Mouse (Mus musculus) neural tube, embryonic 12.5 days (tissue): ENCODE measurements around the gene Pacsin2. TPM values are rescaled to one million over a fixed set of nuclear protein-coding genes. Genes with fewer than 3 reads are reported as not detected.

Experiments
- ATAC-seq: fragments of 200-750 bp; cut with Nextera tagmentation; 2 replicates; pipeline ENCODE4 v1.8.0; 2017; ENCODE audit warnings: low read depth, mild to moderate bottlenecking, moderate TSS enrichment, moderate library complexity; ENCODE audit not compliant: low FRiP score
- H3K27ac ChIP-seq: fragments of 300-500 bp; sonication (generic); 2 replicates; pipeline ENCODE4 v1.5.1; 2016
- H3K27me3 ChIP-seq: fragments of 300-500 bp; sonication (generic); replicated peaks from 2 replicates; pipeline ENCODE4 v1.6.1; 2016; ENCODE audit warnings: mild to moderate bottlenecking
- H3K36me3 ChIP-seq: fragments of 300-500 bp; sonication (generic); 2 replicates; pipeline ENCODE4 v1.6.1; 2016; ENCODE audit warnings: mild to moderate bottlenecking
- H3K4me1 ChIP-seq: fragments of 300-500 bp; sonication (generic); 2 replicates; pipeline ENCODE4 v1.6.1; 2016
- H3K4me2 ChIP-seq: fragments of 300-500 bp; sonication (generic); replicated peaks from 2 replicates; pipeline ENCODE4 v1.6.1; 2016; ENCODE audit warnings: mild to moderate bottlenecking
- H3K4me3 ChIP-seq: fragments of 300-500 bp; sonication (generic); 2 replicates; pipeline ENCODE4 v1.5.1; 2016
- H3K9ac ChIP-seq: fragments of 300-500 bp; sonication (generic); 2 replicates; pipeline ENCODE4 v1.6.1; 2016; ENCODE audit warnings: mild to moderate bottlenecking
- H3K9me3 ChIP-seq: fragments of 300-500 bp; sonication (generic); 2 replicates; pipeline ENCODE4 v1.6.1; 2016; ENCODE audit warnings: mild to moderate bottlenecking
- WGBS: fragments of 180-500 bp; shearing (Covaris S2); methylation state at CpG from one replicate; pipeline ENCODE4 v1.1.7; 2016; 5-methylcytosine and 5-hydroxymethylcytosine counted together
- polyA plus RNA-seq: library from polyadenylated mRNA; unstranded; fragments of >200 nt; fragmentation: Nextera tagmentation; extraction: Ambion mirVana; gene quantifications from 2 replicates; pipeline ENCODE4 v1.2.1, GENCODE M21; 2016

The Pacsin2 gene
- polyA plus RNA-seq, 1 experiment from 2014 or later = 46.8 TPM

- WGBS = 79% methylated on average over 6 of the region's 6 CpGs
- H3K9ac ChIP-seq = no peak overlapping the region
- no peak overlapping the region for H3K27ac ChIP-seq
- no peaks in the 10 kb centered on the region for H3K27me3 ChIP-seq
- no peak overlapping the region for H3K4me3 ChIP-seq
- H3K36me3 ChIP-seq = no peaks in the 10 kb centered on the region
- H3K4me2 ChIP-seq = no peak overlapping the region
- H3K9me3 ChIP-seq = no peaks in the 10 kb centered on the region
- 0 out of 2 replicates have a peak, but pooled peaks cover 3% of the 10 kb centered on the region for H3K4me1 ChIP-seq
- ATAC-seq = no peak
Observed at GRCm38 (mm10) chr15:83444425-83444824, 20.0 kb downstream of the Pacsin2 start.

GRCm38 (mm10) chr15:83442495-83443037 is 21.8 kb downstream of the Pacsin2 start:
- no peak for ATAC-seq
- no peaks in the 10 kb centered on the region for H3K9me3 ChIP-seq
- H3K9ac ChIP-seq = no peak overlapping the region
- no peak overlapping the region for H3K4me3 ChIP-seq
- H3K36me3 ChIP-seq = no peaks in the 10 kb centered on the region
- no peak overlapping the region for H3K27ac ChIP-seq
- 93% methylated on average over 4 of the region's 4 CpGs for WGBS
- H3K4me1 ChIP-seq = 0 out of 2 replicates have a peak, but pooled peaks cover 3% of the 10 kb centered on the region
- no peak overlapping the region for H3K4me2 ChIP-seq
- no peaks in the 10 kb centered on the region for H3K27me3 ChIP-seq

GRCm38 (mm10) chr15:83440726-83441125 is 23.7 kb downstream of the Pacsin2 start:
- H3K9ac ChIP-seq = no peak overlapping the region
- H3K27me3 ChIP-seq = no peaks in the 10 kb centered on the region
- no peaks in the 10 kb centered on the region for H3K36me3 ChIP-seq
- no peak overlapping the region for H3K4me2 ChIP-seq
- no peaks in the 10 kb centered on the region for H3K9me3 ChIP-seq
- H3K4me1 ChIP-seq = 0 out of 2 replicates have a peak, but pooled peaks cover 3% of the 10 kb centered on the region
- no peak overlapping the region for H3K4me3 ChIP-seq
- WGBS = 72% methylated on average over 5 of the region's 5 CpGs
- H3K27ac ChIP-seq = no peak overlapping the region
- ATAC-seq = no peak

- no peak overlapping the region for H3K9ac ChIP-seq
- H3K4me3 ChIP-seq = no peak overlapping the region
- H3K27ac ChIP-seq = no peak overlapping the region
- H3K36me3 ChIP-seq = no peaks in the 10 kb centered on the region
- no peak overlapping the region for H3K4me2 ChIP-seq
- WGBS = 77% methylated on average over 9 of the region's 9 CpGs
- no peak for ATAC-seq
- no peaks in the 10 kb centered on the region for H3K27me3 ChIP-seq
- H3K4me1 ChIP-seq = no peaks in the 10 kb centered on the region; the same call in 1 of the 2 replicates
- no peaks in the 10 kb centered on the region for H3K9me3 ChIP-seq
Observed at GRCm38 (mm10) chr15:83436541-83436940, 27.9 kb downstream of the Pacsin2 start.

- 85% methylated on average over 8 of the region's 8 CpGs for WGBS
- H3K9me3 ChIP-seq = no peaks in the 10 kb centered on the region
- H3K9ac ChIP-seq = no peak overlapping the region
- no peaks in the 10 kb centered on the region for H3K36me3 ChIP-seq
- ATAC-seq = no peak
- no peaks in the 10 kb centered on the region; the same call in 1 of the 2 replicates for H3K4me1 ChIP-seq
- H3K27ac ChIP-seq = no peak overlapping the region
- no peak overlapping the region for H3K4me3 ChIP-seq
- H3K27me3 ChIP-seq = no peaks in the 10 kb centered on the region
- no peak overlapping the region for H3K4me2 ChIP-seq
Observed at GRCm38 (mm10) chr15:83435324-83436090, 28.9 kb downstream of the Pacsin2 start.

- no peak overlapping the region for H3K4me3 ChIP-seq
- H3K27me3 ChIP-seq = no peaks in the 10 kb centered on the region
- H3K4me2 ChIP-seq = no peak overlapping the region
- no peaks in the 10 kb centered on the region for H3K36me3 ChIP-seq
- ATAC-seq = no peak
- no peak overlapping the region for H3K27ac ChIP-seq
- no peaks in the 10 kb centered on the region for H3K9me3 ChIP-seq
- WGBS = 80% methylated on average over 4 of the region's 4 CpGs
- no peak overlapping the region for H3K9ac ChIP-seq
- no peaks in the 10 kb centered on the region; the same call in 1 of the 2 replicates for H3K4me1 ChIP-seq
Observed at GRCm38 (mm10) chr15:83434692-83435091, 29.7 kb downstream of the Pacsin2 start.

GRCm38 (mm10) chr15:83433344-83433743 is 31.1 kb downstream of the Pacsin2 start:
- Histone ChIP-seq H3K27me3 (no peaks in the 10 kb centered on the region), H3K9me3 (no peaks in the 10 kb centered on the region), H3K4me2 (no peak overlapping the region), H3K9ac (no peak overlapping the region), H3K27ac (no peak overlapping the region), H3K36me3 (no peaks in the 10 kb centered on the region), H3K4me1 (no peaks in the 10 kb centered on the region; the same call in 1 of the 2 replicates), H3K4me3 (no peak overlapping the region)
- no peak for ATAC-seq
- WGBS = 86% methylated on average over 2 of the region's 2 CpGs

- H3K4me2 ChIP-seq = no peak overlapping the region
Observed at GRCm38 (mm10) chr15:83432231-83433031, 32.0 kb downstream of the Pacsin2 start.

GRCm38 (mm10) chr15:83430986-83431763 is 33.2 kb downstream of the Pacsin2 start:
- no peaks in the 10 kb centered on the region for H3K9me3 ChIP-seq
- no peak overlapping the region for H3K9ac ChIP-seq
- H3K4me2 ChIP-seq = no peak overlapping the region
- 94% methylated on average over 14 of the region's 14 CpGs for WGBS
- no peaks in the 10 kb centered on the region; the same call in 1 of the 2 replicates for H3K4me1 ChIP-seq
- no peaks in the 10 kb centered on the region for H3K27me3 ChIP-seq
- H3K4me3 ChIP-seq = no peak overlapping the region
- no peak for ATAC-seq
- no peak overlapping the region for H3K27ac ChIP-seq
- H3K36me3 ChIP-seq = no peaks in the 10 kb centered on the region

More at GRCm38 (mm10) chr15:83432231-83433031, 32.0 kb downstream of the Pacsin2 start:
- no peak for ATAC-seq
- H3K4me3 ChIP-seq = no peak overlapping the region
- no peaks in the 10 kb centered on the region for H3K36me3 ChIP-seq
- 72% methylated on average over 15 of the region's 15 CpGs for WGBS
- H3K27ac ChIP-seq = no peak overlapping the region
- no peaks in the 10 kb centered on the region for H3K9me3 ChIP-seq
- H3K9ac ChIP-seq = no peak overlapping the region
- H3K27me3 ChIP-seq = no peaks in the 10 kb centered on the region
- no peaks in the 10 kb centered on the region; the same call in 1 of the 2 replicates for H3K4me1 ChIP-seq

- 71% methylated on average over 7 of the region's 7 CpGs for WGBS
Observed at GRCm38 (mm10) chr15:83430419-83430818, 34.0 kb downstream of the Pacsin2 start.

GRCm38 (mm10) chr15:83428586-83428985 is 35.8 kb downstream of the Pacsin2 start:
- 100% methylated on average over 1 of the region's 1 CpGs for WGBS
- Histone ChIP-seq H3K4me1 (peaks cover 4% of the 10 kb centered on the region), H3K9ac (no peak overlapping the region), H3K4me3 (no peak overlapping the region), H3K36me3 (no peaks in the 10 kb centered on the region), H3K4me2 (no peak overlapping the region), H3K27me3 (no peaks in the 10 kb centered on the region), H3K9me3 (no peaks in the 10 kb centered on the region), H3K27ac (no peak overlapping the region)
- ATAC-seq = no peak

More at GRCm38 (mm10) chr15:83430419-83430818, 34.0 kb downstream of the Pacsin2 start:
- Histone ChIP-seq H3K4me2 (no peak overlapping the region), H3K36me3 (no peaks in the 10 kb centered on the region), H3K9me3 (no peaks in the 10 kb centered on the region), H3K27ac (no peak overlapping the region), H3K4me3 (no peak overlapping the region), H3K27me3 (no peaks in the 10 kb centered on the region), H3K9ac (no peak overlapping the region), H3K4me1 (peaks cover 4% of the 10 kb centered on the region)
- no peak for ATAC-seq
